In genomic region chr7:98656531-98657221, GRCm38 (mm10) we compare ENCODE assay signal across 7 mouse cellular contexts. TPM values are rescaled to one million over a fixed set of nuclear protein-coding genes. Genes with fewer than 3 reads are reported as not detected.
A peak's percentile ranks its signal among the peaks of the same experiment; 100 is the strongest.
DNase-seq lines count a peak whose midpoint lies in the region; ATAC-seq lines count a peak whose summit lies in the region.

TSS of gene Emsy (minus strand) at chr7:98656783.

- intact Hi-C loops in gastrocnemius, postnatal 36 days (cut with DNase I) = loop anchor here (2.0 kb wide), 1 partner anchor 46 kb away; the partner anchor contains the start of gene Thap12
- intact Hi-C loops in left cerebral cortex, postnatal 25 days (cut with DNase I) = loop anchor here (1.0 kb wide), 1 partner anchor 47 kb away; the partner anchor contains the start of gene Thap12

- peaks cover 4% of the 10 kb centered on the region; the same call in 1 of the 2 replicates for H3K4me1 ChIP-seq in intestine, embryonic 15.5 days (replicated peaks)
- H3K4me1 ChIP-seq in midbrain, embryonic 10.5 days = peaks cover 27% of the 10 kb centered on the region

- H3K27me3 ChIP-seq in intestine, embryonic 15.5 days (replicated peaks) = no peaks in the 10 kb centered on the region
- no peaks in the 10 kb centered on the region for H3K27me3 ChIP-seq in midbrain, embryonic 10.5 days (ENCODE audit: low read depth, poor library complexity, severe bottlenecking)

- DNase-seq in adrenal gland, adult 2 months = peak; percentile 97
- peak; percentile 95 for DNase-seq in embryo, embryonic 11.5 days (ENCODE audit: low read depth, low spot score)
- peak; percentile 89 to 91 for DNase-seq in gastrocnemius, postnatal 36 days
- peak; percentile 95 to 99 for DNase-seq in left cerebral cortex, postnatal 25 days (ENCODE audit: low spot score in 2 of 2)
- DNase-seq in midbrain, embryonic 10.5 days (ENCODE audit: low spot score) = peak; percentile 95
- DNase-seq in right cerebral cortex, postnatal 4 days = peak; percentile 89

- WGBS in intestine, embryonic 15.5 days = under 1% methylated on average over 42 of the region's 42 CpGs
- under 1% methylated on average over 42 of the region's 42 CpGs for WGBS in midbrain, embryonic 10.5 days

- H3K9ac ChIP-seq in intestine, embryonic 15.5 days = peak within 1 kb of the TSS; percentile 68

- H3K9me3 ChIP-seq in intestine, embryonic 15.5 days = no peaks in the 10 kb centered on the region
- no peaks in the 10 kb centered on the region for H3K9me3 ChIP-seq in midbrain, embryonic 10.5 days (replicated peaks)

- peak within 1 kb of the TSS; percentile 90 for H3K27ac ChIP-seq in intestine, embryonic 15.5 days
- peak within 1 kb of the TSS; percentile 97 for H3K27ac ChIP-seq in midbrain, embryonic 10.5 days (replicated peaks)

- ATAC-seq in intestine, embryonic 15.5 days = peak; percentile 97

- H3K4me3 ChIP-seq in intestine, embryonic 15.5 days (replicated peaks) = peak within 1 kb of the TSS; percentile 77
- peak within 1 kb of the TSS; percentile 99 for H3K4me3 ChIP-seq in midbrain, embryonic 10.5 days

- H3K36me3 ChIP-seq in intestine, embryonic 15.5 days = no peaks in the 10 kb centered on the region
- H3K36me3 ChIP-seq in midbrain, embryonic 10.5 days = peaks cover 46% of the 10 kb centered on the region

- peak within 1 kb of the TSS; percentile 58 for H3K4me2 ChIP-seq in intestine, embryonic 15.5 days (replicated peaks)

RNA-seq across cellular contexts. Expression of gene Emsy, which starts in this region (rescaled TPM):
- total RNA-seq in adrenal gland, adult 2 months (2021) = 10 to 100 TPM; 25.3 to 47.5 TPM
- 10.9 and 12.1 TPM in 2 replicates for polyA plus RNA-seq in adrenal gland, adult 2 months (2012; rRNA removed)
- 10 to 100 TPM; 16.0 to 16.5 TPM for total RNA-seq in gastrocnemius, postnatal 36 days (2021)
- 15.7 and 19.6 TPM in 2 replicates for polyA plus RNA-seq in intestine, embryonic 15.5 days (2015; fragmentation: Nextera tagmentation; extraction: Ambion mirVana)
- total RNA-seq in left cerebral cortex, postnatal 25 days (2021) = 10 to 100 TPM; 62.4 to 68.4 TPM
- polyA plus RNA-seq in midbrain, embryonic 10.5 days (2016; fragmentation: Nextera tagmentation; extraction: Ambion mirVana) = 38.1 and 42.9 TPM in 2 replicates

Comparison
In these comparisons a context has a peak if more than half of its experiments do, and no peak if none do; other contexts are left out.
1. Peak in every context shown above with its lines: DNase-seq, ATAC-seq, H3K4me3 ChIP-seq and H3K27ac ChIP-seq.